Mouse (Mus musculus) left cerebral cortex, postnatal 25 days (tissue): ENCODE measurements around the gene Polr1c. TPM values are rescaled to one million over a fixed set of nuclear protein-coding genes. Genes with fewer than 3 reads are reported as not detected.
A peak's percentile ranks its signal among the peaks of the same experiment; 100 is the strongest.

Experiments
- DNase-seq, 2 experiments: peaks; one replicate each; pipeline ENCODE4 v3.0.0; 2022; ENCODE audit warnings: low spot score in 2 of 2, mixed read lengths in 1 of 2
- intact Hi-C: fragments of 180-260 bp; cut with DNase I; formaldehyde crosslinking; loops from one replicate; pipeline ENCODE4 v1.15.1; 2025
- total RNA-seq, 2 experiments: library from RNA; stranded (reverse); gene quantifications; 2 replicates each; pipeline ENCODE4 v1.2.3; 2021

Gene Polr1c
- total RNA-seq, 2 experiments from 2014 or later: 33.9 to 35.5 TPM

- intact Hi-C loops: loop anchor here (5.0 kb wide), 1 partner anchor 124 kb away; no protein-coding TSS in a partner anchor
- DNase-seq: no peak
Observed at GRCm38 (mm10) chr17:46268026-46268720, 20.3 kb upstream of the Polr1c start.

DNA sequence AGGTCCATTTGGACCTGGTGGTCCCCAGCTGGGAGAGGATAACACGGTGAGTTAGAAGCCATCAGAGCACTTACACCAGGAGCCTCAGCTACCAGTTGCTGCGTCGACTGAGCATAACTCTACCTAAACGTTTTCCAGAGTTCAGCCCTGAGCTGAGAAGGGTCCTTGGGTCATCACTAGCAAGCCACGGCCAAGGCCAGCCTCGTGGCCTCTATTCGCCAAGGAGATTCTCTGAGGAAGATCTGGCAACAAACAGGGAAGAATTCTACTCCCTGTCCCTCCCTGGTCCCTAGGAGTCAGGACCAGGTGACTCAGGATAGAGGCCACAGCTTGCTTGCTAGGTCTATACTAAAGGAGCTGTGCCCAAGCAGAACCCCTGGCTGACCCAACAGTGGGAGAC, 19.7 kb upstream of the Polr1c start:
- intact Hi-C loops: loop anchor here (5.0 kb wide), 1 partner anchor 125 kb away; no protein-coding TSS in a partner anchor
- no peak for DNase-seq

DNA sequence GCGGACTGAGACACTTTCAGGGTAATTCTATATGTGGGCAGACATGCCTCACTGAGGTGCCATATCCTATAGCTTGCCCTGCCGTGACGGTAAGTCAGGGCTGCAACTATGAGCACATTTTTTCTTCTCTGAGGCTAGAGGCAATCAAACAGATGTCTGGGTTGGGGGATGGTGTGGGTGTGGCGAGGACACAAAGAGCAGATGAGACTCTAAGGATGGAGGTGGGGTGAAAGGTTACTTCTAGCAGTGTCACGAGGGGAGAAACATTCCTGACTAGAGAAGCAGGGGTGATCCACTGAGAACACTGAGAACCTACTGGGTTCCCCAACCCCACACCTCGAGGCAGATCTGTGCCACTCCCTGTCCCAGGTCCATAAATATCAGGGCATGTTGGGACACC, 19.1 kb upstream of the Polr1c start:
- no peak for DNase-seq
- intact Hi-C loops: loop anchor here (1.0 to 5.0 kb wide), 2 partner anchors 31 to 125 kb away; no protein-coding TSS in a partner anchor

DNA sequence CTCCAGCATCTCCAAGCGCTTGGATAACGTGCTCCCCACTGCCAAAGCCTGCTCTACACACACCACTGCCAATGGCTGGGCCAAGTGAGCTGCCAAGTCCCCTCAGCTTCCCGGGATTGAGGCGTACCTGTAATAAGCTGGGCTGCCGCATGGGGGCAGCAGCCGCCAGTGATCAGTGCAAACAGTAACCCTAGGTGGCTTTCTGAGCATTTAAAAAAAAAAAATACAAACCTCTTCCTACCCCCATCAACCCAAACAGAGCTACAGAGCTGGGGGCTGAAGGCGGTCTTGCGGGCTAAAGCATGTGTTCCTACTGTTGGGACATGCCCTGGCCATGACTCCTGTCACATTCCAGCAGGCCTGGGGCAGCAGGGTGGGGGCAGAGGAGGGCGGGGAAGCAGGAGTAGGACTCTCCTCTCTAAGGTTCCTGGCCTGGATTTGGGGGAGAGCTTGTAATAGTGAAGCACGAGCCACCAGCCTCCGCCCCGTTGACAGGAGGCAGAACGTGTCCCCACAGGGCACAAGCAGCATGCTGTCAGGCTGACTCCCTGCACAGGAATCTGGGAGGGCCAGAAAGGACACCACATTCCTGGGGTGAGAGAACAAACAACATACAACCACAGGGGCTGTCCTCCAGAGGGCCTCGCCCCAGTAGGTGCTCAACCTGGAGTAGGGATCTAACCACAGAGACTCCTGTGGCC, 18.2 kb upstream of the Polr1c start:
- DNase-seq: peak; percentile 82 to 90
- intact Hi-C loops: loop anchor here (1.0 to 5.0 kb wide), 2 partner anchors 32 to 126 kb away; no protein-coding TSS in a partner anchor

DNA sequence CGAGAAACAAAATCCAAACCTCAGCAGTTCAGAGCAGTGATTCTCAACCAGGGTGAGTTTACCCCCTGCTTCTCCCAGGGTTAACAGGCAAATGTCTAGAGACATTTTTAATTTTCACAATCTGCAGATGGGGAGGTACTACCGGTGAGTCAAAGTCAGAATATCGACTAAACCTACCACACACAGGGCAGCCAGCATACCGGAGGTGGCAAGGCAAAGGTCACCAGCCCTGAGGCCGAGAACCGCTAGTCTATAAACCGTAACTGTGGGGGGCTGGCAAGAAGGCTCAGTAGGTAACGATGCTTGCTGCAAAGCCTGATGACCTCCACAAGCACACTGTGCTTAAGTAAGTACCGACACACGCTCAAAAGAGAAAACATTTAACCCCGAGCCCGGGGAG, 17.6 kb upstream of the Polr1c start:
- DNase-seq: no peak

DNA sequence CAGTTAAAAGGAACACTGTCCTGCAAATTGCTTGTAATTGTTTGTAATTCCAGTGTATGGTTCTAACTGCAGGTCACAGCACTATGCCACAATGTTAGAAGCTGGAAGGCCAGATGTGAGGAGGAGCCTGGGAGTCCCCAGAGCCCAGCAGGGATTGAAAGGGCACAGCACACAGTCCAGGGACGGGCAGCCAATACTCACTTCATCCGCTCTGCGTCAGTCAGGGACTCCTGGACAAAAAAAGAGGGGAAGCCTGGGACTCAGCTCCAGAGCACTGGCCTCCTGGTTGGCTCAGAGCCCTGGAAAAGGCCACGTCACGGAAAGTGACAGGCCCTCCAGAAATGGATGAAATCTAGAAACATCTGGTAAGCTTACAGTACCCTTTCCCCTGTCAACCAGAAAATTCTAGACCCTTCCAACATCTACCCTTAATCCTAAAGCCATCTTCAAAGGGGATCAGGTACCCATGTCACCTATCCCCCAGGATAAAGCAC, 14.4 kb upstream of the Polr1c start:
- DNase-seq: no peak
- intact Hi-C loops: no loop called here

More for the DNA sequence above, 17.6 kb upstream of the Polr1c start:
- intact Hi-C loops: loop anchor here (5.0 kb wide), 1 partner anchor 127 kb away; no protein-coding TSS in a partner anchor

DNA sequence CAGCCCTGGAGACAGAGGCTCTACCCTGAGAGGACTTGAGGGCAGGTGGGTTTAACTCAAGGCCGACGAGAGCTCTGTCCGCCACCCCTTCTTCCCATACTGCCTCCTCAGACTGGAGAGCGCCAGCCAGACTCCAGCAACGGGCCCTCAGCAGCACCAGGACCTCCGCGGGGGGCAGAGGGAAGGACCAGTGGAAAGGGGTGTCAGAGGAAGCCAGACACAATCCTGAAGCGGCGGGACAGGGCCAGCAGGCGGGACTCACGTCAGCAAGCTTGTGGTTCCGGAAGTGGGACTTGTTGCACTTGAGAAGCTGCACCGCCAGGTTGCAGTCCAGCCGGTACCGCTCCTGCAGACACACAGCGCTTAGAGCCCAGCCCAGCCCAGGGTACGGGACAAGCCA, 11.8 kb upstream of the Polr1c start:
- intact Hi-C loops: no loop called here
- no peak for DNase-seq

DNA sequence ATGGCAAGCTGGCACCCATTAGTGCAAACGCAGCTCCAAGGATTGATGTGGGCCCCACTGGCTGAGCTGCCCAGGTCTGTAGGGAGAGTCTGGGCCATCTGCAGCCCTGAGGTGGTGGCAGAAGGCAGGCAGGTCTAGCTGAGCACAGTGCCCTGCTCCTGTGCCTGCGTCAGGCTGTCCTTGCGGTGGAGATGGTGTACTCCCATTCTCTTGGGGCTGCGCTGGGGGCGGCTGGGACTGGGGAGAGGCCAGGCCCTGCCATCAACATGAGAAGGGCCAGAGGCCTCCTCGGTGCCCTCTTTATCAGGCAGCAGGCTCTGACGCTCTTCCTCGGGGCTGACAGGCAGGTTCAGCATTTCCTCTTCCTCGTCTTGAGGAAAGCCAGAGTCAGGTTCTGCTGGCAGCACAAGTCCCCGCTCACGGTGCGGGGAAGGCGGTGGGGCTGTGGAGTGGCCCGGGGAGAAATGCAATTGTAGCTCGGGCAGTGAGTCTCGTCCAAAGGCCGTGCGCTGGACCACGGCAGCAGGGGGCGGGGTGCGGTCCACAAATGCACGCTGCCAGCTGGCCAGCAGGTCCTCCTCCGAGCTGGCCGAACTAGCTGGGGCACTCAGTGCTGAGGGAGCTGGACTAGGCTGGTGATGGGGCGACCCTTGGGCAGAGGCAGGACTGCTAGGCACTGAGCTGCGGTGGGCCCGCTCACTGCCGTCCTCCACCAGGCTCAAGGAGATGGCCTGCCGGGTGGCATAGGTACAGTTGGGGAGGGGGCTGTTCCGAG, 10.6 kb upstream of the Polr1c start:
- DNase-seq: no peak
- intact Hi-C loops: no loop called here

GRCm38 (mm10) chr17:46255147-46255546, 7.3 kb upstream of the Polr1c start:
- intact Hi-C loops: no loop called here

DNA sequence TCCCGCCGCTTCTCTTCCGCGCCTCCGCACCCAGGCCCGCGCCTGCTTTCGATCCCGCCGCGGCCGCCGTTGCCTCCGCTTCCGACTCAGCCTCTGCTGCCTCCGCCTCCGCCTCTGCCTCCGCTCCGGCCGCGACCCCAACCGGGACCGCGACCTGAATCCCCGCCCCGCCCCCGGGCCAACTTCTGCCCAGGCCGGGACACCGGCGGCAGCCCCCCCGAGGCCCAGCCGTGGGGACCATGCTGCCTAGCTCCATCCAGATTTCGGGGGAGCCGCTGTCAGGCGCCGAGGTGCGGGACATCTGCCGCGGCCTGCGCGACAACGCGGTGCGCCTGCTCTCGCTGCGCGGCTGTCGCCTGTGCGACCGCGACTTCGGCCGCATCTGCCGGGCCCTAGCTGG, 6.3 kb upstream of the Polr1c start:
- intact Hi-C loops: no loop called here
- DNase-seq: peak; percentile 46 to 47

More at GRCm38 (mm10) chr17:46255147-46255546, 7.3 kb upstream of the Polr1c start:
- no peak for DNase-seq

DNA sequence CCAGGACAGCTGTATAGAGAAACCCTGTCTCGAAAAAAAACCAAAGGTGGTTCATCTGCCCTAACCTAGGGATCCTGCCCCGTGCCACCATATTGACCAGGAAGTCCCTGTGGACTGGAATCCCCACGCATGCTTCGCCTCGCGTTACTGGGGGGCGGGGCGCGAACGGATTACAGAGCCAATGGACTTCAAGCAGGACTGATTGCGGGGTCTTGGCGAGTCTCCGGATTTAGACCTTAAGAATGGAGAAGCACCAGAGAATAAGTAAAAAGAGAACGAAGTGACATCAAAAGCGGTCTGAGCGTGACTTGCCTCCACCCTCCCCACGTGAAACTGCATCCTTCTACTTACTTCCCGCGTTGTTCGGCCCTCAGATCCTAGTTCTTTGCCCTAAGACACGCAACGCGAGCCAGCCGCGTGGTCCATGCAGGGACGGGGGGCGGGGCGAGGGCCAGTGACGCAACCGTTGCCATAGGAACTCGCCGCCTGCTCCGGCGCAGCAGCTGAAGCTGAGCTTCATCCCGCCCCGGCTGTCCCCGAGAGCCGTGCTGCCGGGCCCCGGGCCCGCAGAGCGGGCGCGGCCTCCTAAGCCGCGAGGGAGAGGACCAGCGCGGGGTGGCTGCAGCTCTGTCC, 5.7 kb upstream of the Polr1c start, which contains the start of gene Lrrc73:
Lrrc73 (plus strand) TSS at position 80 of the 633 bp plus-strand sequence.
- DNase-seq: peak; percentile 94 to 97
- intact Hi-C loops: no loop called here

GRCm38 (mm10) chr17:46252571-46253451, 5.0 kb upstream of the Polr1c start:
- intact Hi-C loops: no loop called here
- peak; percentile 39 to 56 for DNase-seq

DNA sequence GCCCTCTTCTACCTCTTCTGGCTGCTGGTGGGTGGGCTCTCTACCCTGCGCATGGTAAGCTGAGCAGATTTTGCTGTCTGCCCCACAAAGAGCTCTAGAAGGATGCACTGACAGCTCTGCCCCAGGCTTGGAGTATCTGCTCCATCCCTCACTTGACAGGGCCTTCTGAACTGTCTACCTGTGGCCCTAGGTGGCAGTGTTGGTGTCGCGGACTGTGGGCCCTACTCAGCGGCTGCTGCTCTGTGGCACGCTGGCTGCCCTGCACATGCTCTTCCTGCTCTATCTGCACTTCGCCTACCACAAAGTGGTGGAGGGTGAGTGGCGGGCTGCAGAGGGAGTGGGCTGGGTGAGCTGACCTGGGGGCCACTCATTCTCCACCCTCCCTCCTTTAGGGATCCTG, 3.3 kb upstream of the Polr1c start:
- intact Hi-C loops: no loop called here
- DNase-seq: no peak

DNA sequence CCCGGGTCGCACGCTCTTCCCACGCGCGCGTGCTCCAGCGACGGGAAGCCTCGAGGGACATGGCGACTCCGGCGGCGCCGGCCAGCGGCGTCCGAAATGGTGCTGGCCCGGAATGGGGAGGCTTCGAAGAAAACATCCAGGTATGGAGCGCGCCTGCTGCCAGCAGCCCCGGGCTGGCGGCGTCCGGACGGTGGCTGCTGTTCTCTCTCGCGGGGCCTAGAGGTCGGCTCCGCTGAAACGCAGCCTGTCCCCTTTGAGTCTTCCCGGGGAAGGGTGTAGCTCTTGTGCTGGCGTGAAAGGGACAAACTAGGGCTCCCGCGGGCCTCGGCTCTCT, 302 bp upstream of the Polr1c start:
- no peak for DNase-seq
- intact Hi-C loops: loop anchor here (2.0 kb wide), 1 partner anchor 43 kb away; no protein-coding TSS in a partner anchor

DNA sequence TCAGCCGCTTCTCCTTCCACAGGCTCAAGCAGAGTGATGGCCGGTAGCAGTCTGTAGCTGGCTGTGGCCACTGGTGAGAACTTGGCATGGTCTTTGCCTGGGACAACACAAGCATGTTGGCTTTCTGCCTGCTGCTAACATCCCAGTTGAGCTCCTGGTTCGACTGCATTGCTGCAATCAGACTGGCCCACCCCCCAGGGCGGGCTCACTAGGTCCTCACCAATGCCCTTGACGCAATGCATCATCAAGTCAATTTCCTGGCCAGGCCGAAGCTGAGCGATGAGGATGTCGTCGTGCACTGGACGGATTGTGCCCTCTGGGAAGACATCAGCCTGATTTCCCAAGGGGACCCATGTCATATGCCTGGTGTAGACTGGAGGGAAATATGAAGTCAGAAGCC, 3.3 kb downstream of the Polr1c start:
- intact Hi-C loops: no loop called here
- DNase-seq: no peak

GRCm38 (mm10) chr17:46243624-46244023, 4.2 kb downstream of the Polr1c start:
- intact Hi-C loops: no loop called here
- no peak for DNase-seq

DNA sequence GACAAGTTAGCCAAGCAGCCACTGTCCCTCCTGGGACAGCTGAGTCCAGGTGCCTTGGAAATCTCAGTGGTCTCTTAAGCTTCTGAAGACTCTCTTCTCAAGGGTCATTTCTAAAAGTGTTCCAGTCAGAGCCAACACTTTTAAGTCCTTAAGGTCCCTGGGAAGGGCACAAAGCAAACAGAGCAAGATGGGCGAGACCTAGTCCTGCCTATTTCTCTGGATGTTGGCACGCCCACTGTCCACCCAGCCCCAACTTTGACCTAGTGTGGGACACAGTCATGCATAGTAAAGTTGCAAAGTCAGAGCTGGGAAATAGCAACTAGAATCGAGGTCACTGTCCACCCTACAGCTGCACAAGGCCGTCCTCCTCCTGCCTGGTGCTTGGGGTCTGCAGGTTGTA, 4.9 kb downstream of the Polr1c start:
- no peak for DNase-seq
- intact Hi-C loops: no loop called here

- intact Hi-C loops: no loop called here
- no peak for DNase-seq
Observed at GRCm38 (mm10) chr17:46242274-46242673, 5.6 kb downstream of the Polr1c start.

GRCm38 (mm10) chr17:46241471-46241870, 6.4 kb downstream of the Polr1c start:
- intact Hi-C loops: no loop called here
- no peak for DNase-seq
